Mouse (Mus musculus) spleen, adult 2 months (tissue): ENCODE data around the gene Ccdc171. TPM values are rescaled to one million over a fixed set of nuclear protein-coding genes. Genes with fewer than 3 reads are reported as not detected.

Experiments used
- DNase-seq, 2 experiments: peaks; one replicate each; pipeline versions ENCODE4 v3.0.0 to v3.0.0-alpha.2; 2012 to 2021; ENCODE audit warnings: low spot score in 2 of 2, low read depth in 1 of 2
- H3K27ac ChIP-seq: fragments of 200-500 bp; 2 replicates; pipeline ENCODE4 v1.5.1; 2012; ENCODE audit warnings: low read length, inconsistent platforms; ENCODE audit not compliant: insufficient read depth
- H3K27me3 ChIP-seq: fragments of 200-500 bp; 2 replicates; pipeline ENCODE4 v1.6.1; 2012; ENCODE audit warnings: mild to moderate bottlenecking, moderate library complexity, low read length, inconsistent platforms; ENCODE audit not compliant: control insufficient read depth, insufficient read depth
- H3K36me3 ChIP-seq: fragments of 200-500 bp; 2 replicates; pipeline ENCODE4 v1.6.1; 2012; ENCODE audit warnings: mild to moderate bottlenecking, low read length, inconsistent platforms; ENCODE audit not compliant: control insufficient read depth, insufficient read depth
- H3K4me1 ChIP-seq: fragments of 200-500 bp; 2 replicates; pipeline ENCODE4 v1.6.1; 2011; ENCODE audit warnings: inconsistent platforms; ENCODE audit not compliant: control insufficient read depth, insufficient read depth, insufficient read length
- H3K4me3 ChIP-seq: fragments of 200-500 bp; 2 replicates; pipeline ENCODE4 v1.5.1; 2011; ENCODE audit warnings: mild to moderate bottlenecking, inconsistent platforms; ENCODE audit not compliant: insufficient read depth, insufficient read length; ENCODE audit errors: extremely low read depth
- CTCF ChIP-seq: fragments of 200-500 bp; IDR thresholded peaks from 2 replicates; pipeline ENCODE4 v1.5.1; 2011; ENCODE audit warnings: mild to moderate bottlenecking, inconsistent platforms; ENCODE audit not compliant: insufficient read depth, insufficient read length, insufficient replicate concordance; ENCODE audit errors: extremely low read depth
- POLR2A ChIP-seq: fragments of 200-500 bp; IDR thresholded peaks from 2 replicates; pipeline ENCODE4 v1.6.1; 2011; ENCODE audit warnings: low read depth, low read length, inconsistent platforms
- WGBS: fragments of 180-500 bp; shearing (Covaris S2); methylation state at CpG from one replicate; pipeline ENCODE4 v1.1.7; 2018; 5-methylcytosine and 5-hydroxymethylcytosine counted together
- polyA plus RNA-seq: library from polyadenylated mRNA; depleted of rRNA; stranded (reverse); fragments of >200 nt; gene quantifications from 2 replicates; pipeline ENCODE4 v1.2.3, GENCODE M21; 2012

Gene Ccdc171
- polyA plus RNA-seq, 1 experiment: 1.0 TPM

- Histone ChIP-seq H3K4me3 (no peak overlapping the region), H3K36me3 (no peaks in the 10 kb centered on the region), H3K4me1 (no peaks in the 10 kb centered on the region), H3K27ac (no peak overlapping the region), H3K27me3 (no peaks in the 10 kb centered on the region)
- no peak for DNase-seq
- TF ChIP-seq POLR2A (no peak), CTCF (no peak)
- WGBS: 90% methylated on average over 4 of the region's 4 CpGs
Observed at GRCm38 (mm10) chr4:83829718-83830459, 304.5 kb downstream of the Ccdc171 start.

GRCm38 (mm10) chr4:83830891-83831880 lies 305.8 kb downstream of the Ccdc171 start:
- Histone ChIP-seq H3K36me3 (no peaks in the 10 kb centered on the region), H3K4me1 (no peaks in the 10 kb centered on the region), H3K27me3 (no peaks in the 10 kb centered on the region), H3K4me3 (no peak overlapping the region), H3K27ac (no peak overlapping the region)
- 84% methylated on average over 13 of the region's 13 CpGs for WGBS
- no peak for DNase-seq
- TF ChIP-seq CTCF (no peak), POLR2A (no peak)

- Histone ChIP-seq H3K4me1 (no peaks in the 10 kb centered on the region), H3K27me3 (no peaks in the 10 kb centered on the region), H3K27ac (no peak overlapping the region), H3K4me3 (no peak overlapping the region), H3K36me3 (no peaks in the 10 kb centered on the region)
- TF ChIP-seq CTCF: no peak
- TF ChIP-seq POLR2A: no peak
- DNase-seq: no peak
- 82% methylated on average over 2 of the region's 2 CpGs for WGBS
Observed at GRCm38 (mm10) chr4:83839077-83839476, 313.7 kb downstream of the Ccdc171 start.

- H3K4me3 ChIP-seq: no peak overlapping the region
- no peaks in the 10 kb centered on the region for H3K27me3 ChIP-seq
- no peaks in the 10 kb centered on the region for H3K4me1 ChIP-seq
- no peak overlapping the region for H3K27ac ChIP-seq
- 83% methylated on average over 7 of the region's 7 CpGs for WGBS
- no peak for TF ChIP-seq POLR2A
- no peak for TF ChIP-seq CTCF
- no peak for DNase-seq
- H3K36me3 ChIP-seq: no peaks in the 10 kb centered on the region
Observed at GRCm38 (mm10) chr4:83846304-83846703, 321.0 kb downstream of the Ccdc171 start.

- WGBS: 89% methylated on average over 5 of the region's 5 CpGs
- Histone ChIP-seq H3K4me1 (no peaks in the 10 kb centered on the region), H3K27me3 (no peaks in the 10 kb centered on the region), H3K4me3 (no peak overlapping the region), H3K27ac (no peak overlapping the region), H3K36me3 (no peaks in the 10 kb centered on the region)
- TF ChIP-seq POLR2A: no peak
- no peak for TF ChIP-seq CTCF
- no peak for DNase-seq
Observed at GRCm38 (mm10) chr4:83853885-83854284, 328.5 kb downstream of the Ccdc171 start.

- no peak for TF ChIP-seq CTCF
- TF ChIP-seq POLR2A: no peak
- no peak overlapping the region for H3K27ac ChIP-seq
- H3K36me3 ChIP-seq: no peaks in the 10 kb centered on the region
- no peak overlapping the region for H3K4me3 ChIP-seq
- 96% methylated on average over 3 of the region's 3 CpGs for WGBS
- H3K4me1 ChIP-seq: no peaks in the 10 kb centered on the region
- H3K27me3 ChIP-seq: no peaks in the 10 kb centered on the region
- DNase-seq: no peak
Observed at GRCm38 (mm10) chr4:83861706-83862105, 336.4 kb downstream of the Ccdc171 start.
